Mouse (Mus musculus) cerebellum, adult 2 months (tissue): ENCODE results near the gene Ush2a.

Experiments used
- CTCF ChIP-seq: fragments of 200-500 bp; IDR thresholded peaks from 2 replicates; pipeline ENCODE4 v1.5.1; 2011; ENCODE audit warnings: low read depth, mild to moderate bottlenecking, control low read depth, low read length, moderate library complexity, borderline replicate concordance; ENCODE audit not compliant: insufficient read depth
- POLR2A ChIP-seq: fragments of 200-500 bp; IDR thresholded peaks from 2 replicates; pipeline ENCODE4 v1.6.1; 2011; ENCODE audit warnings: low read length, control low read depth, borderline replicate concordance; ENCODE audit not compliant: insufficient read depth

GRCm38 (mm10) chr1:188696295-188696694 is 434.5 kb downstream of the Ush2a start:
- no peak for TF ChIP-seq CTCF
- no peak for TF ChIP-seq POLR2A
